Mouse (Mus musculus): ENCODE data around the gene Swap70. TPM values are rescaled to one million over a fixed set of nuclear protein-coding genes. Genes with fewer than 3 reads are reported as not detected.
A peak's percentile ranks its signal among the peaks of the same experiment; 100 is the strongest.
"Not testable (repeated sequence)": the region's sequence is repeated elsewhere in the genome, so short reads cannot be mapped to it uniquely, and the experiment has no call there.

Swap70 gene
- total and polyA plus RNA-seq, 2 experiments from 2014 or later = 8.5 to 9.1 TPM

DNA sequence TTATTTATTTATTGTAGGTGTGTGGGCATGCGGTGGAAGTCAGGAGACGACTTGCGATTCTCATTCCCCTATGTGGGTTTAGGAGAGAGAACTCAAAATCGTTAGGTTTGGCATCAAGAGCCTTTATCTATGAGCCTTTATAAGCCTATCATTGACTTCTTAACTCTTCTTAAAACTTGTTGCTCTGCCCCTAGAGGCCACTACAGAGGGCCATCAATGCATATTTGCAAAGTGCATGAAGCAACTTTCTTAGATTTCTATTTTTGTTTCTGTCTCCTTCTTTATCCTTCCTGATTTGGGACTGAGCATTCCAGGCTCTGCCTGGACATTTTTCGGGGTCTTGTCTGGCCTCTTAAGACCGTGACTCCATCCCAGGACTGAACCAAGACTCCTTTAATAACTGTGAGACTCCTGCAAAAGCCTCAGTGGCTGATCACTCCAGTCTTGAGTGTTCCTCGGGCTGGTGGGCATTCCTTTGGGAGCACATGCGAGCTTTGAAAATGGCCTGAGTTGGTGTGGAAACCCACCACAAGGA lies 393 bp upstream of the Swap70 start:
- ATAC-seq = 0 out of 2 replicates have a peak, but pooled peaks have one; percentile 12
- H3K9ac ChIP-seq (replicated peaks; ENCODE audit: low read length) = peak overlapping the region; percentile 75

DNA sequence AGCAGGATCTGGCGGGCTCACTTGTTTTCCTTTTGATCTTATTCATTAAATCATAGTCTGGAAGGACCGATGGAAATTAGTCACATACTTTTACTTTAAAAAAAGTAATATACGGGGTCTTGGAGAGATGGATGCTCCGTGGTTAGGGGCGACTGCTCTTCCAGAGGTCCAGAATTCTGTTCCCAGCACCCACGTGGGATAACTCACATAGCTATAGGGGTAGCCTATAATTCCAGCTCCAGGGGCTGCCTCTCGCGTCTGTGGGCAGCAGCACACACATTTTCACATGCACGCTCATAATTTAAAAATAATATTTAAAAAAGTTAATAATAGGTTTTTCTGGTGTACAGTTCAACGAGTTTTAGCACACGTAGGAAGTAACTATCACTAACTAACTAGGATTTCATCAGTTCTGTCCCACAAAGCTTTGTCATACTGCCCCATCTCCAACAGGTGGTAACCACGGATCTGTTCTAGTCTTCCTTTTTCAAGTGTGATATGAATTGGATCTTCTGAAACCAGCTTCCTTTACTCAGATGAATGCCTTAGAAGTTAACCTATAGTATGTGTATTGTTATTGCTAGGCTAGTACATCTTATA lies 1.2 kb downstream of the Swap70 start:
- Histone ChIP-seq H3K27me3 (ENCODE audit: insufficient read depth, low read length) (no peaks in the 10 kb centered on the region), H3K9ac (replicated peaks; ENCODE audit: low read length) (peak overlapping the region; percentile 75; the same call in 1 of the 2 replicates), H3K4me3 (ENCODE audit: low read length) (peak overlapping the region; percentile 88), H3K9me3 (ENCODE audit: low read length) (no peaks in the 10 kb centered on the region), H3K4me2 (ENCODE audit: low read depth, low read length) (peak overlapping the region; percentile 99), H3K36me3 (ENCODE audit: insufficient read depth, low read length) (no peaks in the 10 kb centered on the region), H3K27ac (no peak overlapping the region), H3K4me1 (ENCODE audit: insufficient read depth, low read length) (no peaks in the 10 kb centered on the region)
- DNase-seq (ENCODE audit: low spot score) (no peak), ATAC-seq (no peak)
- TF ChIP-seq CTCF (IDR thresholded peaks at IDR 0.05; ENCODE audit: low read depth) = no peak
- WGBS = 21% methylated on average over 12 of the region's 12 CpGs

More for the DNA sequence above, 393 bp upstream of the Swap70 start:
- peak overlapping the region; percentile 76; the same call in 1 of the 2 replicates for H3K27ac ChIP-seq
- H3K9me3 ChIP-seq (ENCODE audit: low read length) = no peaks in the 10 kb centered on the region
- H3K4me2 ChIP-seq (ENCODE audit: low read depth, low read length) = peak overlapping the region; percentile 99
- WGBS = 23% methylated on average over 8 of the region's 8 CpGs
- peak; percentile 48 for TF ChIP-seq CTCF (IDR thresholded peaks at IDR 0.05; ENCODE audit: low read depth)
- peak overlapping the region; percentile 88 for H3K4me3 ChIP-seq (ENCODE audit: low read length)
- H3K27me3 ChIP-seq (ENCODE audit: insufficient read depth, low read length) = no peaks in the 10 kb centered on the region
- H3K36me3 ChIP-seq (ENCODE audit: insufficient read depth, low read length) = no peaks in the 10 kb centered on the region
- peak; percentile 23 for DNase-seq (ENCODE audit: low spot score)
- no peaks in the 10 kb centered on the region for H3K4me1 ChIP-seq (ENCODE audit: insufficient read depth, low read length)

DNA sequence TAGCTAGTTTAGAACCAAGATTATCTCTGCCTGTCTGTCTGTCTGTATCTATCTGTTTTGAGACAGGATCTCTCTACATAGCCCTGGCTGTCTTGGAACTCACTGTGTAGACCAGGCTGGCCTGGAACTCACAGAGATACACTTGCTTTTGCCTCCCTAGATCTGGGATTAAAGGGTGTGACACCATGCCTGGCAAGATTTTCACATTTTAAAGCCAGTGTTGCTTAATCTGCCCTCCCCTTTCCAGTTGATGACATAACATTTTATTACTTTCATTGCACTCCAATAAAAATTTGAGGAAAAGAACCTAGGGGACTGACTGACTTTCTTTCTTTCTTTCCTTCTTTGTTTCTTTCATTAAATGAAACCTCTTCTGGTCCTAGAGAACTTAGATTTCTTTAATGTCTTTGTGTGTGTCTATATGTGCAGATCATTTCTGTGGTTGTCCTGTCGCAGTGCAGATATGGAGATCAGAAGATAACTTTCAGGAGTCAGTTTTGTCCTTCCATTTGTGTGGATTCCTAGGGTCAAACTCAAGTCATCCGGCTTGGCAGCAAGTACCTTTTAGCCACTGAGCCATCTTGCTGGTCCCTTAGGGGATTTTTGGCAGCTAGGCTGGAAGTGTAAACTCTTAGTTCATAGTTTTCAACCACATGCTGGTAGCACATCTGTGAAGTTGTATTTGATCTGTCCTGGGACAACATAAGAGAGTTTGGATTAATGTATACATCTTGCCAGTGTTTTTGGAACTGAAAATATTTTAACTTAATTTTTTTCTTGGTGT lies 2.4 kb downstream of the Swap70 start:
- H3K4me1 ChIP-seq (ENCODE audit: insufficient read depth, low read length) = no peaks in the 10 kb centered on the region
- no peak for TF ChIP-seq CTCF (IDR thresholded peaks at IDR 0.05; ENCODE audit: low read depth)
- no peak overlapping the region for H3K4me2 ChIP-seq (ENCODE audit: low read depth, low read length)
- DNase-seq (ENCODE audit: low spot score) (no peak), ATAC-seq (no peak)
- no peak overlapping the region for H3K4me3 ChIP-seq (ENCODE audit: low read length)
- WGBS = 68% methylated on average over 2 of the region's 2 CpGs
- no peak overlapping the region for H3K27ac ChIP-seq
- no peaks in the 10 kb centered on the region for H3K9me3 ChIP-seq (ENCODE audit: low read length)
- no peaks in the 10 kb centered on the region for H3K36me3 ChIP-seq (ENCODE audit: insufficient read depth, low read length)
- H3K27me3 ChIP-seq (ENCODE audit: insufficient read depth, low read length) = no peaks in the 10 kb centered on the region
- H3K9ac ChIP-seq (replicated peaks; ENCODE audit: low read length) = no peak overlapping the region

DNA sequence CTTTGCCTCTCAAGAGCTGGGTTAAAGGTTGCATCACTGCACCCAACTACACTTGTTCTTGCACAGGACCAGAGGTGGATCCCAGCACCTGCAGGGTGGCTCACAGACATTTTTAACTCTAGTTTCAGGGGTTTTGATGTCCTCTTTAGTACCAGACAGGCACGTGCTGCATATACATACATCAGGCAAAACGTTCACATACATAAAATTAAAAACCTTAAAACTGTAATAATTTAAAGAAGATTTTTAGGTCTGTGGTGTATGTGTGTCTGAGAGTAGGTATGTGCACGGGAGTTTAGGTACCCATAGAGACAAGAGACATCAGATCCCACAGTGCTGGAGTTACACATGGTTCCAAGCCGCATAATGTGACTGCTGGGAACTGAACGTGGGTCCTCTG lies 5.0 kb downstream of the Swap70 start:
- H3K36me3 ChIP-seq (ENCODE audit: insufficient read depth, low read length) = no peaks in the 10 kb centered on the region
- no peaks in the 10 kb centered on the region for H3K4me1 ChIP-seq (ENCODE audit: insufficient read depth, low read length)
- no peak overlapping the region for H3K9ac ChIP-seq (replicated peaks; ENCODE audit: low read length)
- H3K4me3 ChIP-seq (ENCODE audit: low read length) = no peak overlapping the region
- no peaks in the 10 kb centered on the region for H3K27me3 ChIP-seq (ENCODE audit: insufficient read depth, low read length)
- no peaks in the 10 kb centered on the region for H3K9me3 ChIP-seq (ENCODE audit: low read length)
- DNase-seq (ENCODE audit: low spot score) (no peak), ATAC-seq (no peak)
- H3K4me2 ChIP-seq (ENCODE audit: low read depth, low read length) = no peak overlapping the region
- 94% methylated on average over 5 of the region's 5 CpGs for WGBS
- TF ChIP-seq CTCF (IDR thresholded peaks at IDR 0.05; ENCODE audit: low read depth) = no peak
- H3K27ac ChIP-seq = no peak overlapping the region

DNA sequence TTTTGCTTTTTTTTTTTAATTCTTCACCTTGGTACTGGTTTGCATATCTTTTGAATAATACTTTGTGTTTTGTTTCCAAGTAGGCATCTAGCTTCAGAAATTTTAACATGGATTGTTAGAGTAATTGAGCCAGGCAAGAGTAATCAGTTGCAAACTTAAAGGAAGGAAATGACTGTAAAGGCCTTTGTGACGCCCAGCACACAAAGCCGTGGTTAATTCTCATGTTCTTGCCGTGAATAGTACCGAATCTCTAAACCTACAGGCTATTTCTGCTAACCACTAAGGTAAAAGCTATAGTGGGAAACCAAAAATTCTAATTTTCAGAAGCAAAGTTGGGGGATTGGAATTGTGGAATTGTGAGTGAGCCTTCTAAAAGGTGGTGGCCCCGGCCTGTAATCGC lies 8.5 kb downstream of the Swap70 start:
- Histone ChIP-seq H3K4me3 (ENCODE audit: low read length) (no peak overlapping the region), H3K9ac (replicated peaks; ENCODE audit: low read length) (no peak overlapping the region), H3K4me2 (ENCODE audit: low read depth, low read length) (no peak overlapping the region), H3K36me3 (ENCODE audit: insufficient read depth, low read length) (no peaks in the 10 kb centered on the region), H3K4me1 (ENCODE audit: insufficient read depth, low read length) (no peaks in the 10 kb centered on the region), H3K27ac (no peak overlapping the region), H3K9me3 (ENCODE audit: low read length) (no peaks in the 10 kb centered on the region), H3K27me3 (ENCODE audit: insufficient read depth, low read length) (no peaks in the 10 kb centered on the region)
- TF ChIP-seq CTCF (IDR thresholded peaks at IDR 0.05; ENCODE audit: low read depth) = no peak
- no peak for DNase-seq (ENCODE audit: low spot score)
- 79% methylated on average over 6 of the region's 6 CpGs for WGBS
- no peak for ATAC-seq

DNA sequence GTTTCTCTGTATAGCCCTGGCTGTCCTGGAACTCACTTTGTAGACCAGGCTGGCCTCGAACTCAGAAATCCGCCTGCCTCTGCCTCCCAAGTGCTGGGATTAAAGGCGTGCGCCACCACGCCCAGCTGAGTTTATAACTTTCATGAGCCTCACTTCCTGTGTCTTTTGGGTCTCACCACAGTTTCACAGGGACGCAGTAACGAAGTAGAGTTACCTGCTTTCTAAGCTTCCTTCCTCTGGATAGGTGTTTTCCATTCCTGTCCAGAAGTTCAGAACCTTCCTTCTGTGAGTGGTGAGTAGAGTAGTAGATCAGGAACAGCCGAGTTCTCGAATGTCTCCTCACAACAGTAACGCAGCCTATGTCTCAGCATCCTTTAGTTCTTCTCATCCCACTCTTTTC lies 9.6 kb downstream of the Swap70 start:
- not testable (repeated sequence) for H3K4me1 ChIP-seq (ENCODE audit: insufficient read depth, low read length); H3K27me3 ChIP-seq (ENCODE audit: insufficient read depth, low read length); H3K27ac ChIP-seq; H3K4me2 ChIP-seq (ENCODE audit: low read depth, low read length); DNase-seq (ENCODE audit: low spot score); H3K9me3 ChIP-seq (ENCODE audit: low read length); ATAC-seq; H3K4me3 ChIP-seq (ENCODE audit: low read length); H3K9ac ChIP-seq (replicated peaks; ENCODE audit: low read length); H3K36me3 ChIP-seq (ENCODE audit: insufficient read depth, low read length)
- 94% methylated on average over 9 of the region's 10 CpGs for WGBS

DNA sequence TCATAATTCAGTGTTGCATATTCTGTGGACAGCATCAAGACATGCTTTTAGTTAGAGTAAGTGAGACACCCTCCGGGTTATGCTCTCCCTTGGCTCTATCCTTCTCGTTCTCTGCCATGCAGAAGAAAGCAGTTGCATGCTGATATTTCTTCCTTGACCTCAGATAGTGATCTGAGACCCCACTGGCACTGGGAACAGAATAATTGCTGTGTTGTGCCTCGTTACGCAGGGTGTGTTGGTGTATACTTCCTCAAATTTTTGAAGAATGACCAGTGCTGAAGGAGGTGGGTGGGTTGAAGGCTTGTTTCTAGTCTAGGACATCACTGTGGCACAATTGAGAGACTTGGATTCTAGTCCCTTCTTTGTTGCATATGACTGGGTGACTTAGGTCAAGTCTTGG lies 14.6 kb downstream of the Swap70 start:
- no peak overlapping the region for H3K9ac ChIP-seq (replicated peaks; ENCODE audit: low read length)
- ATAC-seq = no peak
- no peaks in the 10 kb centered on the region for H3K4me1 ChIP-seq (ENCODE audit: insufficient read depth, low read length)
- H3K27ac ChIP-seq = no peak overlapping the region
- no peak overlapping the region for H3K4me2 ChIP-seq (ENCODE audit: low read depth, low read length)
- 81% methylated on average over 4 of the region's 4 CpGs for WGBS
- DNase-seq (ENCODE audit: low spot score) = no peak
- H3K9me3 ChIP-seq (ENCODE audit: low read length) = no peaks in the 10 kb centered on the region
- no peak for TF ChIP-seq CTCF (IDR thresholded peaks at IDR 0.05; ENCODE audit: low read depth)
- H3K4me3 ChIP-seq (ENCODE audit: low read length) = no peak overlapping the region
- no peaks in the 10 kb centered on the region for H3K36me3 ChIP-seq (ENCODE audit: insufficient read depth, low read length)
- H3K27me3 ChIP-seq (ENCODE audit: insufficient read depth, low read length) = no peaks in the 10 kb centered on the region

All from hindbrain, postnatal 0 days (tissue).